Mouse (Mus musculus) midbrain, embryonic 12.5 days (tissue): ENCODE results near the gene Tigit. TPM values are rescaled to one million over a fixed set of nuclear protein-coding genes. Genes with fewer than 3 reads are reported as not detected.

Source experiments
- ATAC-seq: fragments of 200-750 bp; cut with Nextera tagmentation; 2 replicates; pipeline ENCODE4 v1.8.0; 2017; ENCODE audit warnings: low read depth, moderate TSS enrichment, moderate library complexity; ENCODE audit not compliant: low FRiP score
- H3K27ac ChIP-seq: fragments of 300-500 bp; sonication (generic); replicated peaks from 2 replicates; pipeline ENCODE4 v1.5.1; 2016; ENCODE audit warnings: mild to moderate bottlenecking
- H3K27me3 ChIP-seq: fragments of 300-500 bp; sonication (generic); 2 replicates; pipeline ENCODE4 v1.6.1; 2016; ENCODE audit warnings: mild to moderate bottlenecking
- H3K36me3 ChIP-seq: fragments of 300-500 bp; sonication (generic); 2 replicates; pipeline ENCODE4 v1.6.1; 2016
- H3K4me1 ChIP-seq: fragments of 300-500 bp; sonication (generic); 2 replicates; pipeline ENCODE4 v1.6.1; 2016
- H3K4me2 ChIP-seq: fragments of 300-500 bp; sonication (generic); replicated peaks from 2 replicates; pipeline ENCODE4 v1.6.1; 2016; ENCODE audit warnings: mild to moderate bottlenecking, moderate library complexity
- H3K4me3 ChIP-seq: fragments of 300-500 bp; sonication (generic); 2 replicates; pipeline ENCODE4 v1.5.1; 2016; ENCODE audit warnings: mild to moderate bottlenecking
- H3K9ac ChIP-seq: fragments of 300-500 bp; sonication (generic); replicated peaks from 2 replicates; pipeline ENCODE4 v1.6.1; 2016; ENCODE audit warnings: mild to moderate bottlenecking, moderate library complexity
- H3K9me3 ChIP-seq: fragments of 300-500 bp; sonication (generic); 2 replicates; pipeline ENCODE4 v1.6.1; 2016; ENCODE audit warnings: mild to moderate bottlenecking
- WGBS: fragments of 180-500 bp; shearing (Covaris S2); methylation state at CpG from one replicate; pipeline ENCODE4 v1.1.7; 2016; 5-methylcytosine and 5-hydroxymethylcytosine counted together
- polyA plus RNA-seq: library from polyadenylated mRNA; unstranded; fragments of >200 nt; fragmentation: Nextera tagmentation; extraction: Ambion mirVana; gene quantifications from 2 replicates; pipeline ENCODE4 v1.2.1, GENCODE M21; 2016

Gene Tigit
- polyA plus RNA-seq, result 0.20 TPM in 1 of 2 replicates, not detected in the other

DNA sequence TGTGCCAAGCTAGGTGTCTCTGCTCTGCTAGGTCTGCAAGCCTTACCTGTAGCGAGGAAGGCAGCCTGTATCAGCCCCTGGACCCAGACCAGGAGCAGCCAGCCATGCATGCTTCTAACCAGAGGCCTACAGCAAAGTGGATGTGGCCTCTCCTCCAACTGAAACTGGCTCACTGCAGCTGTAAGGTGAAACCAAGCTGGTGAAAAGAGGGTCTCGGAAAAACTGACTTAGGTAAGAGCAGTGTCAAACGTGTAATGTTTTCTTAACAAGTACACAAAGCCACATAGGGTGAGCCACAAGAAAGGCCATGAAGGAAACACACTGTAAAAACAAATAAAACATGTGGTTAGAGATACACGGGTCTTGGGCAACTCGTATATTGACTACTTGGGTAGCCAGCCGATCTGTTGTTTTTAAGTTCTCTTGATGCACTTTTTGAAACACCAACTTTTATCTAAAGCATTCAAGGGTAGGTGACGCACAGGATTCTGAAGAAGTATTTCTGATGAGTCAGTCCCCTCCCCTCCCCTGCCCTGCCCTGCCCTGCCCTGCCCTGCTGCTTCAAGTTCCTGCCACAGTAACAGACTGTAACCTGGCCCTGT, at the start of gene Tigit:
Gene Tigit, minus strand, starts transcription at position 169 of the 602 bp plus-strand sequence.
- H3K4me1 ChIP-seq, result peaks cover 4% of the 10 kb centered on the region; the same call in 1 of the 2 replicates
- H3K36me3 ChIP-seq, result no peaks in the 10 kb centered on the region
- H3K4me2 ChIP-seq, result no peak within 1 kb of the TSS
- no peak for ATAC-seq
- 86% methylated on average over 7 of the region's 7 CpGs for WGBS
- no peaks in the 10 kb centered on the region; the same call in 1 of the 2 replicates for H3K27me3 ChIP-seq
- H3K9ac ChIP-seq, result no peak within 1 kb of the TSS
- H3K9me3 ChIP-seq, result no peaks in the 10 kb centered on the region
- no peak within 1 kb of the TSS for H3K27ac ChIP-seq
- H3K4me3 ChIP-seq, result no peak within 1 kb of the TSS

DNA sequence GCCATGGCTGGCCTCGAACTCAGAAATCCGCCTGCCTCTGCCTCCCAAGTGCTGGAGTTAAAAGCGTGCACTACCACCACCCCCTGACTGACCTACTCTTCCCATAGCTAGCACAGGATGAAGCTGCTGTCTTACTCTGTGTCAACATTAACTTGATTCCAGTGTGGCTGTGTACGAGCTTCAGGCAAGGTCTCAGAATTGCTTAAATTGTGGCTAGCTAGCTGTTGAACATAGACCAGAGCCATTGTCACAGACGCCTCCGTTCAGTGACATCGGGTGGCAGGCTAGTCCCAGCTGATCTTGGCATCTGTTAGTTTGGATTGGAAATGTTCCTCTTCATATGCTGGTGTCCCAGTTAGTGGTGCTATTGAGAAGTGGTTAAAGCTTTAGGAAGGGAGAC, 47.4 kb upstream of the Tigit start:
- peaks cover 14% of the 10 kb centered on the region; the same call in 1 of the 2 replicates for H3K4me1 ChIP-seq
- no peak overlapping the region for H3K4me2 ChIP-seq
- no peak overlapping the region for H3K4me3 ChIP-seq
- H3K27ac ChIP-seq, result no peak overlapping the region
- no peak overlapping the region for H3K9ac ChIP-seq
- no peaks in the 10 kb centered on the region for H3K27me3 ChIP-seq
- ATAC-seq, result no peak
- H3K9me3 ChIP-seq, result no peaks in the 10 kb centered on the region
- WGBS, result 98% methylated on average over 7 of the region's 7 CpGs
- H3K36me3 ChIP-seq, result no peaks in the 10 kb centered on the region

GRCm38 (mm10) chr16:43710651-43711050, 46.7 kb upstream of the Tigit start:
- H3K4me1 ChIP-seq, result peaks cover 14% of the 10 kb centered on the region; the same call in 1 of the 2 replicates
- no peaks in the 10 kb centered on the region for H3K27me3 ChIP-seq
- H3K9ac ChIP-seq, result no peak overlapping the region
- no peaks in the 10 kb centered on the region for H3K9me3 ChIP-seq
- no peaks in the 10 kb centered on the region for H3K36me3 ChIP-seq
- 89% methylated on average over 11 of the region's 11 CpGs for WGBS
- H3K4me2 ChIP-seq, result no peak overlapping the region
- ATAC-seq, result no peak
- H3K4me3 ChIP-seq, result no peak overlapping the region
- no peak overlapping the region for H3K27ac ChIP-seq

- Histone ChIP-seq H3K9me3 (no peaks in the 10 kb centered on the region), H3K27ac (no peak overlapping the region), H3K4me1 (peaks cover 14% of the 10 kb centered on the region; the same call in 1 of the 2 replicates), H3K9ac (no peak overlapping the region), H3K27me3 (no peaks in the 10 kb centered on the region), H3K4me3 (no peak overlapping the region), H3K4me2 (0 out of 2 replicates have a peak overlapping the region, but pooled peaks have one; percentile 11), H3K36me3 (no peaks in the 10 kb centered on the region)
- no peak for ATAC-seq
- WGBS, result 53% methylated on average over 6 of the region's 6 CpGs
Observed at GRCm38 (mm10) chr16:43710134-43710475, 46.2 kb upstream of the Tigit start.

DNA sequence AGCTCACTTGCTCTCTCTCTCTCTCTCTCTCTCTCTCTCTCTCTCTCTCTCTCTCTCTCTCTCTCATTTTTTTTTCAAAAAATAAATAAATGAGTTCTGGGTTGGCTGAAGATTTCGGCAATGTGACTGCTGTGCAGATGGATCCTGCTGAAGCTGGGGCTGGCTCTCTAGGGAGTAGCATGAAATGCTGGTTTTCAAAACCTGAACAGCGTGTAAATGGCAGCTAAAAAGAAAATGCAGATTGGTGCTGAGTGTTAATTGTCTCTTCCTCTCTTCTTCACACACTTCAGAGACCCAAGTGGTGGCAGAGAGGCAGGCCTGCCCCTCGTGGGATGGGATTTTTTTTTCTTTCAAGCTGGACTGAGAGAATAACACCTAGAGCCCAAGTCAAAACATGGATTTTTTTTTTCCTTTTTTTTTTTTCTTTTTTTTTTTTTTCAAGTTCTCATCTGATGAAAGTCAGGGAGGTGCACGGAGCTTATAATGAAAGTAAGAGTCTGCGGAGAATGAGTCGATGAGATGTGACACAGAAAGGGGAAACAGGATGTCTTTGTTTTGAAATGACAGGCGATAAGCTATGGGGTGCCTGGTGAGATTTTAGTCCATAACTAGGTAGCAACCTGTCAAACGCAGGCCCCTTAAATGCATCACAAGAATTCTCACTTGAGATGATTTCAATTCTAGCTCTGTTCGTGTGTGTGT, 45.6 kb upstream of the Tigit start:
- no peak overlapping the region for H3K9ac ChIP-seq
- H3K27ac ChIP-seq, result peak overlapping the region; percentile 52; the same call in 1 of the 2 replicates
- 44% methylated on average over 9 of the region's 9 CpGs for WGBS
- H3K27me3 ChIP-seq, result no peaks in the 10 kb centered on the region
- H3K4me2 ChIP-seq, result peak overlapping the region; percentile 15; the same call in 1 of the 2 replicates
- peaks cover 14% of the 10 kb centered on the region; the same call in 1 of the 2 replicates for H3K4me1 ChIP-seq
- no peaks in the 10 kb centered on the region for H3K36me3 ChIP-seq
- H3K9me3 ChIP-seq, result no peaks in the 10 kb centered on the region
- no peak overlapping the region for H3K4me3 ChIP-seq
- ATAC-seq, result peak; percentile 71; the same call in 1 of the 2 replicates

DNA sequence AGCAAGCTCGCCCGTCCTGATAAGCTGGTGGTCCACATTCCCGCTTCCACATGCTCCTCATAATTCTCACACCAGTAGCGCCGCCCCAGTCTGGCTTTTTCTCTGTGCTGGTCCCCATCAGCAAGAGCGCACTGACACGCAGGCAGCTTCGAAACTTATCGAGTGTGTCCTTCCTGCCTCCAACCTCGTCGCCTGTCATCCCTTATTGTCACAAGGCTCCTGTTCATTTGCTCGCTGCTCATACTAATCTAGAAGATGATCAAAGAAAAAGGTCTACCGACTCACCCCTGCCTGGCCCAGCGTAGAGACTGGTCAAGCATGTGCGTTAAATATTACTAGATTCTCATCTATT, 45.1 kb upstream of the Tigit start:
- H3K27ac ChIP-seq, result peak overlapping the region; percentile 52; the same call in 1 of the 2 replicates
- H3K36me3 ChIP-seq, result no peaks in the 10 kb centered on the region
- no peak overlapping the region for H3K9ac ChIP-seq
- H3K4me3 ChIP-seq, result no peak overlapping the region
- peak overlapping the region; percentile 15; the same call in 1 of the 2 replicates for H3K4me2 ChIP-seq
- WGBS, result 68% methylated on average over 15 of the region's 15 CpGs
- peaks cover 14% of the 10 kb centered on the region; the same call in 1 of the 2 replicates for H3K4me1 ChIP-seq
- no peaks in the 10 kb centered on the region for H3K9me3 ChIP-seq
- peak; percentile 43 for ATAC-seq
- no peaks in the 10 kb centered on the region for H3K27me3 ChIP-seq

GRCm38 (mm10) chr16:43708335-43709061, 44.6 kb upstream of the Tigit start:
- Histone ChIP-seq H3K27me3 (no peaks in the 10 kb centered on the region), H3K4me1 (peaks cover 14% of the 10 kb centered on the region; the same call in 1 of the 2 replicates), H3K9ac (no peak overlapping the region), H3K27ac (no peak overlapping the region), H3K9me3 (no peaks in the 10 kb centered on the region), H3K4me2 (peak overlapping the region; percentile 15; the same call in 1 of the 2 replicates), H3K4me3 (no peak overlapping the region), H3K36me3 (no peaks in the 10 kb centered on the region)
- ATAC-seq, result no peak; the same call in 1 of the 2 replicates
- WGBS, result 75% methylated on average over 13 of the region's 13 CpGs

DNA sequence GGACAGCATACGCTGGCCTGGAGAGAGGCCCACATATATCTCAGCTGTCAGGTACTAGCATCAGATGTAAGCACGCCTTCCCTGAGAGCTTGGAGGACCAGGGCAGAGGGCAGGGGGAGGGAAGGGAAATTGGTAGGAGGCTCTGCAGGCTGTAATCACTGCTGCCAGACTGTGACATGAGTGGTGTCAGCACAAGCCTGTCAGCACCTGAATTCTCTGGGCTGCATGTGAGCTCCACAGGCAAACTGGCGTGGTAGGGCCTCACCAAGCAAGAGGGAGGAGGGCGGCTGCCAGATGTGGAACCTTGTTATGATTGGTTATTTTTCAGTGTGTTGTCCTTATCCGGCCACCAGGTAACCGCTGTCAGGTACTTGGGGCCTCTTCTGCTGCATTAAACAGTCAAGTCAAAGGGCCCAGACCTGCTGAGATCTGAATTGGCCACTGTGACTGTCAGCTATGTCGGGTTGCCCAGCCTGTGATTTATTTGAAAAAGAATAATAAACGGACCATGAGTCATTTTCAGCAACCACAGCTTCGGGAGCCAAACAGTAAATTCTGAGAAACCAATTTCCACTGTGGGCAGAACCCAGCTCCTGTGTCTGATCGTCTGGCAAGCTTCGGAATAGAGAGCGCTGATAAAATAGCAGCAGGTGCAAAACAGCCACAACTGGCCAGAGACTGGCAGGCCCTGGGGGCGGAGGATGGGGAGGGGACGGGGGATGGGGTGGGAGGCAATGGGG, 38.0 kb upstream of the Tigit start:
- no peaks in the 10 kb centered on the region for H3K36me3 ChIP-seq
- ATAC-seq, result no peak
- no peak overlapping the region for H3K4me3 ChIP-seq
- no peaks in the 10 kb centered on the region for H3K4me1 ChIP-seq
- no peak overlapping the region for H3K9ac ChIP-seq
- no peaks in the 10 kb centered on the region for H3K27me3 ChIP-seq
- no peak overlapping the region for H3K27ac ChIP-seq
- no peaks in the 10 kb centered on the region for H3K9me3 ChIP-seq
- no peak overlapping the region for H3K4me2 ChIP-seq
- 83% methylated on average over 14 of the region's 14 CpGs for WGBS

DNA sequence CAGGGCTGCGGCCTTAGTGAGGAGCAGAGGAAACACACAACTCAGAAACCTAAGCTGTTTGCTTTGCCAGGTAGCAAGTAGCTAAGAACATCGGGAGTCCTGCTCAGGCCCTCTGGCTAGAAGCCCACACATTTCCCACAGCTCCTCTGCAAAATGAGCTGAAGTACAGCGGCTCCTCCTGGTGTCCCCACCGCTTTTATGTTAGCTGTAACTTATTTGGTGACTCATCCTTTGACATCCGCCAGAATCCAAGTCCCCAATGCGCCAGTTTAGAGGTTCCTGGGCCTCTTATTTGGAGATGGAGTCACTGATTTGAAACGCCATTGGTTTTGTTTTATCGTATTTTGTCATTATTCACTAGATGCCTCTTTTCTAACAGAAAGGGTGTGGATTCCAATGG, 36.6 kb upstream of the Tigit start:
- Histone ChIP-seq H3K9me3 (no peaks in the 10 kb centered on the region), H3K27ac (no peak overlapping the region), H3K36me3 (no peaks in the 10 kb centered on the region), H3K4me2 (no peak overlapping the region), H3K4me1 (no peaks in the 10 kb centered on the region), H3K9ac (no peak overlapping the region), H3K4me3 (no peak overlapping the region), H3K27me3 (no peaks in the 10 kb centered on the region)
- WGBS, result 90% methylated on average over 8 of the region's 8 CpGs
- ATAC-seq, result no peak

DNA sequence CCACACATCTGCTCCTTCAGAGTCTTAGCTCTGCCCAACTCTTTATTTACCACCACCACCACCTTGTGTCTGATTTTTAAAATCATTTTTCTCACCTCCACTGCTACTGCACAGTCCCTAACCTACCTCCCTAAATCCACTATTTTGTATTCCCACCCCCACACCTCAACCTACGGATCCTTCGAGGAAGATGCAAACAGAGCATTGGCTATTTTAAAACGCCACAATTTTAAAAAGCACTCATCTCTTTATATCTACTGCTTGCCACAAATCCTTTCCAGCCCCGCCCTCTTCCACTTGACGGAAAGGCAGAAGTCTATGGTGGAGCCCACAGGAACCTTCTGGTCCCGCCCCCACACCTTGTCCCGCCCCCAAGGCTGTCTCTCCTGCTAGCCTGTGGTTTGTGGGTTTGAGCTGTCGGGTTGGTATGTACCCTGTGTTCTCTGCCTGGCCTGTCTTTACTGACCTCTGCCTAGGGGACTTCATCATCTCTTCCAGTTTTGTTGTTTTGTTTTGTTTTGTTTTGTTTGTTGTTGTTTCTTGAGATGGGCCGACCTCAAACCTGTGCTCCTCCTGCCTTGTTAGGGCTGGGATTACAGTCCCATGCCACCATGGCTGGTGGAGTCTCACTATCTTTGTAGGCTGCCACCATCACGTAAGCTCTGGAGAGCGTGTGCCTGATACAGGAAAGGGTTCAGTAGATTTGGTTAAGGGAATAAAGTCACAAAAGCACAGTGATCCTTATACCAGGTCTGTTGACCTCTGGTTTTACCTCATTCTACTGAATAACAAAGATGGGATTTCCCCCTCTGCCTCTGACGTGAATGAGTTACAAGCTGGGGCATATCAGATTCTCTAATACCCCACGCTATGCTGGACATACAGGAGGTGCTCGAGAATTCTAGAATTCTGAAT, 35.0 kb upstream of the Tigit start:
- H3K27me3 ChIP-seq, result no peaks in the 10 kb centered on the region
- ATAC-seq, result no peak
- 78% methylated on average over 14 of the region's 14 CpGs for WGBS
- H3K27ac ChIP-seq, result no peak overlapping the region
- H3K9ac ChIP-seq, result no peak overlapping the region
- no peaks in the 10 kb centered on the region for H3K36me3 ChIP-seq
- H3K4me2 ChIP-seq, result no peak overlapping the region
- no peak overlapping the region for H3K4me3 ChIP-seq
- H3K4me1 ChIP-seq, result no peaks in the 10 kb centered on the region
- no peaks in the 10 kb centered on the region for H3K9me3 ChIP-seq

GRCm38 (mm10) chr16:43697772-43698171, 33.8 kb upstream of the Tigit start:
- Histone ChIP-seq H3K9ac (no peak overlapping the region), H3K4me1 (no peaks in the 10 kb centered on the region), H3K27me3 (no peaks in the 10 kb centered on the region), H3K36me3 (no peaks in the 10 kb centered on the region), H3K4me3 (no peak overlapping the region), H3K9me3 (no peaks in the 10 kb centered on the region), H3K4me2 (no peak overlapping the region), H3K27ac (no peak overlapping the region)
- 97% methylated on average over 7 of the region's 7 CpGs for WGBS
- ATAC-seq, result no peak
